Mouse (Mus musculus) CH12.LX (cell line): Measurements from ENCODE around the gene Ankrd31. TPM values are rescaled to one million over a fixed set of nuclear protein-coding genes. Genes with fewer than 3 reads are reported as not detected.
A peak's percentile ranks its signal among the peaks of the same experiment; 100 is the strongest.

Experiments
- DNase-seq: peaks from one replicate; pipeline ENCODE4 v3.0.0-alpha.2; 2013; ENCODE audit errors: extremely low read depth
- H3K27ac ChIP-seq: 2 replicates; pipeline ENCODE4 v1.5.1; 2012; ENCODE audit warnings: low read depth, mild to moderate bottlenecking, control low read depth, moderate library complexity; ENCODE audit not compliant: insufficient read depth
- H3K27me3 ChIP-seq: replicated peaks from 2 replicates; pipeline ENCODE3; 2012; ENCODE audit warnings: inconsistent platforms
- H3K36me3 ChIP-seq, 2 experiments: replicated peaks in 1 of 2; 2 replicates each; pipeline versions ENCODE3 to v1.6.1; 2012; ENCODE audit warnings: inconsistent platforms in 1 of 2, low read length in 1 of 2, mild to moderate bottlenecking in 1 of 2, mixed read lengths in 1 of 2, moderate library complexity in 1 of 2; ENCODE audit not compliant: control insufficient read depth in 1 of 2, insufficient read depth in 1 of 2
- H3K4me1 ChIP-seq, 2 experiments: 2 replicates each; pipeline ENCODE4 v1.6.1; 2012; ENCODE audit warnings: inconsistent platforms in 1 of 2, moderate library complexity in 1 of 2; ENCODE audit not compliant: insufficient read depth in 2 of 2, control insufficient read depth in 1 of 2
- H3K4me2 ChIP-seq: 2 replicates; pipeline ENCODE4 v1.6.1; 2012; ENCODE audit warnings: low read depth, mild to moderate bottlenecking, control low read depth; ENCODE audit not compliant: poor library complexity, insufficient read depth, severe bottlenecking
- H3K4me3 ChIP-seq, 3 experiments: fragments of 150-350 bp in 1 of 3; sonication (generic) in 1 of 3; replicated peaks in 1 of 3; 2 replicates each; pipeline versions ENCODE3 to v1.5.1; 2011 to 2012; ENCODE audit warnings: low read depth in 2 of 3, low read length in 2 of 3, mild to moderate bottlenecking in 2 of 3, moderate library complexity in 2 of 3, control low read depth in 1 of 3, improper control_type of control experiment in 1 of 3, inconsistent platforms in 1 of 3, mixed read lengths in 1 of 3; ENCODE audit not compliant: poor library complexity in 1 of 3
- H3K79me2 ChIP-seq: replicated peaks from 2 replicates; pipeline ENCODE4 v1.6.1; 2012; ENCODE audit warnings: mild to moderate bottlenecking, moderate library complexity; ENCODE audit not compliant: control insufficient read depth, poor library complexity, insufficient read depth, severe bottlenecking; ENCODE audit errors: extremely low read depth
- H3K9ac ChIP-seq: 2 replicates; pipeline ENCODE4 v1.6.1; 2012; ENCODE audit warnings: low read depth, mild to moderate bottlenecking, control low read depth, moderate library complexity; ENCODE audit not compliant: insufficient read depth
- H3K9me3 ChIP-seq: replicated peaks from 2 replicates; pipeline ENCODE3; 2012; ENCODE audit warnings: low read length, inconsistent platforms, mixed read lengths
- CHD1 ChIP-seq: IDR thresholded peaks from 2 replicates; pipeline ENCODE4 v1.6.1; 2012; ENCODE audit warnings: low read depth, low read length, improper control_type of control experiment, inconsistent platforms
- CHD2 ChIP-seq: IDR thresholded peaks from 2 replicates; pipeline ENCODE4 v1.6.1; 2011; ENCODE audit warnings: low read length, improper control_type of control experiment
- CTCF ChIP-seq, 2 experiments: IDR thresholded peaks in 1 of 2; conservative IDR thresholded peaks in 1 of 2; 2 replicates each; pipeline ENCODE4 v1.5.1; 2011 to 2012; ENCODE audit warnings: low read depth in 2 of 2, low read length in 2 of 2, improper control_type of control experiment in 1 of 2, inconsistent platforms in 1 of 2, mild to moderate bottlenecking in 1 of 2, moderate library complexity in 1 of 2
- EP300 ChIP-seq: IDR thresholded peaks from 2 replicates; pipeline ENCODE4 v1.6.1; 2011; ENCODE audit warnings: low read length, improper control_type of control experiment
- GABPA ChIP-seq: IDR thresholded peaks from 2 replicates; pipeline ENCODE4 v1.6.1; 2012; ENCODE audit warnings: low read depth, low read length, improper control_type of control experiment, inconsistent platforms; ENCODE audit not compliant: insufficient replicate concordance
- IRF4 ChIP-seq: IDR thresholded peaks from 2 replicates; pipeline ENCODE4 v1.6.1; 2014; ENCODE audit warnings: low read depth, mild to moderate bottlenecking, inconsistent platforms, low read length, improper control_type of control experiment
- JUN ChIP-seq: IDR thresholded peaks from 2 replicates; pipeline ENCODE4 v1.6.1; 2011; ENCODE audit warnings: low read depth, mild to moderate bottlenecking, low read length, improper control_type of control experiment, moderate library complexity; ENCODE audit not compliant: insufficient read depth
- JUND ChIP-seq: conservative IDR thresholded peaks from 2 replicates; pipeline ENCODE4 v1.6.1; 2011; ENCODE audit warnings: low read depth, low read length, improper control_type of control experiment
- KAT2A ChIP-seq: IDR thresholded peaks from 2 replicates; pipeline ENCODE4 v1.6.1; 2012; ENCODE audit warnings: low read length, improper control_type of control experiment, inconsistent platforms; ENCODE audit not compliant: insufficient replicate concordance
- MAX ChIP-seq: IDR thresholded peaks from 2 replicates; pipeline ENCODE4 v1.6.1; 2011; ENCODE audit warnings: low read length, improper control_type of control experiment
- MYC ChIP-seq: IDR thresholded peaks from 2 replicates; pipeline ENCODE4 v1.6.1; 2011; ENCODE audit warnings: low read depth, mild to moderate bottlenecking, improper control_type of control experiment, low read length
- NRF1 ChIP-seq: IDR thresholded peaks from 2 replicates; pipeline ENCODE4 v1.6.1; 2014; ENCODE audit warnings: low read depth, mild to moderate bottlenecking, inconsistent platforms, low read length, improper control_type of control experiment, moderate library complexity
- PAX5 ChIP-seq: IDR thresholded peaks from 2 replicates; pipeline ENCODE4 v1.6.1; 2012; ENCODE audit warnings: low read length, inconsistent platforms, mixed read lengths
- POLR2A ChIP-seq: IDR thresholded peaks from 2 replicates; pipeline ENCODE4 v1.6.1; 2011; ENCODE audit warnings: low read depth, mild to moderate bottlenecking, improper control_type of control experiment, low read length
- POLR2AphosphoS2 ChIP-seq: IDR thresholded peaks from 2 replicates; pipeline ENCODE4 v1.6.1; 2011; ENCODE audit warnings: low read depth, low read length, improper control_type of control experiment
- RAD21 ChIP-seq: IDR thresholded peaks from 2 replicates; pipeline ENCODE4 v1.6.1; 2011; ENCODE audit warnings: low read depth, mild to moderate bottlenecking, low read length, improper control_type of control experiment, moderate library complexity
- RCOR1 ChIP-seq: conservative IDR thresholded peaks from 2 replicates; pipeline ENCODE4 v1.6.1; 2012; ENCODE audit warnings: low read depth, mild to moderate bottlenecking, inconsistent platforms, low read length, improper control_type of control experiment
- SIN3A ChIP-seq: IDR thresholded peaks from 2 replicates; pipeline ENCODE4 v1.6.1; 2012; ENCODE audit warnings: low read length, improper control_type of control experiment, inconsistent platforms
- SMC3 ChIP-seq: IDR thresholded peaks from 2 replicates; pipeline ENCODE4 v1.6.1; 2011; ENCODE audit warnings: low read depth, low read length, improper control_type of control experiment
- USF2 ChIP-seq: conservative IDR thresholded peaks from 2 replicates; pipeline ENCODE4 v1.6.1; 2011; ENCODE audit warnings: low read depth, low read length, improper control_type of control experiment
- ZKSCAN1 ChIP-seq: IDR thresholded peaks from 2 replicates; pipeline ENCODE4 v1.6.1; 2012; ENCODE audit warnings: low read depth, inconsistent platforms, low read length, improper control_type of control experiment, borderline replicate concordance
- dilution Hi-C: fragments of 300-500 bp; cut with MboI; formaldehyde crosslinking; loops from 2 replicates; pipeline ENCODE4 v1.14.3; 2020; ENCODE audit warnings: low sequenced_read_pairs; ENCODE audit not compliant: extremely low pct_unique_long_range_greater_than_20kb, extremely low pct_ligation_motif_present
- in situ Hi-C: fragments of 300-500 bp; cut with MboI; formaldehyde crosslinking; loops from 3 replicates; pipeline ENCODE4 v1.14.3; 2019; ENCODE audit warnings: low sequenced_read_pairs, low pct_ligation_motif_present, low pct_unique_long_range_greater_than_20kb, mixed read lengths
- polyA plus RNA-seq: library from polyadenylated mRNA; unstranded; fragments of >175 nt; gene quantifications from 2 replicates; pipeline ENCODE4 v1.2.1, GENCODE M21; 2012; ENCODE audit warnings: low read depth; ENCODE audit not compliant: insufficient read length
- total RNA-seq, 2 experiments: library from RNA; depleted of rRNA; stranded (reverse); fragments of 300-350 nt in 1 of 2; fragments of >200 nt in 1 of 2; gene quantifications; 2 replicates each; pipeline ENCODE4 v1.2.3; 2012 to 2014

Ankrd31 gene
- total and polyA plus RNA-seq, 3 experiments: not detected

DNA sequence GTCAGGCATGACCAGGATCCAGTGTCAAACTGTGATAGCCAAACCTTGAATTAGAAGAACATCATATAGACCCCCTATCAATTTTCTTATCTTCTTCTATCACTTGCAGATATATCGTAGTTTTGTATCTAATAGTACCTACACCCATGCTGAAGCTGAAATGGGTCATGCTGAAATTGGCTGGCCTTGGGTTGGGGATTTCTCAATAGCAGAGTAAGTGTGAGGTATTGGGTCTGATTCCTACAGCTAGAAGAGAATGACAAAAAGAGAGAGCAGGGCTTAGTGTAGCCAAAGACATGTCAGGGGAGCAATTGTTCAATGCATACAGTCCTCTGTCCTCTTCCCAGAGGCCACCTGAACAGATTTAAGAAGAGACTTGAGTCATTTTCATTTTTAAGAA, 18.0 kb upstream of the Ankrd31 start:
- Histone ChIP-seq H3K4me2 (no peak overlapping the region), H3K9me3 (no peaks in the 10 kb centered on the region), H3K4me1 (no peaks in the 10 kb centered on the region), H3K9ac (no peak overlapping the region), H3K27me3 (no peaks in the 10 kb centered on the region), H3K4me3 (no peak overlapping the region), H3K79me2 (no peaks in the 10 kb centered on the region), H3K36me3 (no peaks in the 10 kb centered on the region), H3K27ac (no peak overlapping the region)
- TF ChIP-seq CTCF (conservative IDR thresholded peaks at IDR 0.05 in 1 of 2, IDR thresholded peaks at IDR 0.05 in 1 of 2; ENCODE audit: low read depth in 2 of 2, low read length in 2 of 2): no peak
- no peak for TF ChIP-seq PAX5
- no peak for TF ChIP-seq POLR2A
- no peak for TF ChIP-seq CHD1
- TF ChIP-seq GABPA: no peak
- TF ChIP-seq USF2: no peak
- TF ChIP-seq CHD2: no peak
- no peak for TF ChIP-seq JUN
- TF ChIP-seq KAT2A: no peak
- TF ChIP-seq MYC: no peak
- dilution Hi-C loops (no loop called here), in situ Hi-C loops (no loop called here)
- no peak for DNase-seq

DNA sequence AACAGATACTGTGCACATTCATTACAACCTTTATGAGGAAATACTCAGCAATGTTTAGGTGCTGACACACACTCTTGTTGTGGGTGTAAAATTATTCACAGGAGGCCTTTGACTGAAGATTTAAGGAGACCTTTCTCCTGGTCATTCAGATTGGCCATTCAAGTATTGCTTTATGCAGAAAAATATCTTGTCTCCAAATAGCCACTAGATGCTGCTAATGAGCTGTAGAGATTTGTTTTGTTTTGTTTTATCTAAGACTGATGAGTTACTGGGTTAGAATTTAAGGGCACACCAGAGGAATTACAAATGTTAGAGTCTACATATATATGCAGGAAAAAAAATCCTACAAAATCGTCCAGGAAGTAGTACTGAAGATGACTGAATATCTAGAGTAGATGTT, 12.9 kb upstream of the Ankrd31 start:
- dilution Hi-C loops (no loop called here), in situ Hi-C loops (no loop called here)
- peak; percentile 8 for DNase-seq
- Histone ChIP-seq H3K9ac (no peak overlapping the region), H3K27me3 (no peaks in the 10 kb centered on the region), H3K4me3 (no peak overlapping the region), H3K4me1 (no peaks in the 10 kb centered on the region)
- TF ChIP-seq RCOR1: no peak
- peak; percentile 11 to 70; a peak in 2 of 4 replicates for TF ChIP-seq CTCF (conservative IDR thresholded peaks at IDR 0.05 in 1 of 2, IDR thresholded peaks at IDR 0.05 in 1 of 2; ENCODE audit: low read depth in 2 of 2, low read length in 2 of 2)
- TF ChIP-seq POLR2AphosphoS2: no peak
- TF ChIP-seq RAD21: peak; percentile 69
- peak; percentile 26; the same call in 1 of the 2 replicates for TF ChIP-seq SMC3
- TF ChIP-seq, all 38 proteins: peak for 3
- Histone ChIP-seq H3K36me3 (no peaks in the 10 kb centered on the region), H3K4me2 (no peak overlapping the region), H3K79me2 (no peaks in the 10 kb centered on the region), H3K9me3 (no peaks in the 10 kb centered on the region), H3K27ac (no peak overlapping the region)

DNA sequence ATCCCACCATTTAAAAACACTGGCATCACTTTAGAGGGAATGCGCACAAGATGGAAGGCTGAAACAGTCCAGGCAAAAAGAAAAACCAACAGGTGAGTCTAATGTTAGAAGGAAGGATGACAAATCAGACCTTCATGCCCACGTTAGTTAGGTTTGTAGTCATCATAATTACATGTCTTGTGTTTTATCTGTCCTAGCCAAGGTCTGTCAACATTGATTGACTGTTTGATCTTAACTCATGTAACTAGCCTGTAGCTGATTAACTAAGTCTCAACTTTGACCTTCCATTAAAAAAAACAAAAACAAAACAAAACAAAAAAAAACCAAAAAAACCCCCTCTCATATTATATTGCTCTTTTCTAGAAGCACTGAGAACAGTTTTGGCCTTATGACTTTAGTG, 7.9 kb upstream of the Ankrd31 start:
- H3K79me2 ChIP-seq: no peaks in the 10 kb centered on the region
- no peaks in the 10 kb centered on the region for H3K36me3 ChIP-seq
- in situ Hi-C loops: no loop called here
- no peak overlapping the region for H3K4me3 ChIP-seq
- H3K27me3 ChIP-seq: no peaks in the 10 kb centered on the region
- no peak overlapping the region for H3K4me2 ChIP-seq
- DNase-seq: no peak
- dilution Hi-C loops: no loop called here
- TF ChIP-seq JUN (no peak), EP300 (no peak), MYC (no peak), IRF4 (no peak), JUND (no peak), NRF1 (no peak), CHD1 (no peak), KAT2A (no peak), POLR2A (no peak), SIN3A (no peak), CHD2 (no peak), POLR2AphosphoS2 (no peak), MAX (no peak), ZKSCAN1 (no peak)
- no peak overlapping the region for H3K27ac ChIP-seq
- no peak overlapping the region for H3K9ac ChIP-seq
- no peaks in the 10 kb centered on the region for H3K4me1 ChIP-seq
- H3K9me3 ChIP-seq: no peaks in the 10 kb centered on the region
